Mouse (Mus musculus) bone marrow macrophage, adult 2 months (primary cell): ENCODE measurements around the gene Dpf3. TPM values are rescaled to one million over a fixed set of nuclear protein-coding genes. Genes with fewer than 3 reads are reported as not detected.

Experiments
- H3K27ac ChIP-seq: 2 replicates; pipeline ENCODE4 v1.5.1; 2012; ENCODE audit warnings: low read depth, low read length; ENCODE audit not compliant: insufficient read depth
- H3K4me1 ChIP-seq: 2 replicates; pipeline ENCODE4 v1.6.1; 2012; ENCODE audit warnings: low read length; ENCODE audit not compliant: control insufficient read depth, insufficient read depth
- H3K4me3 ChIP-seq: 2 replicates; pipeline ENCODE4 v1.5.1; 2012; ENCODE audit warnings: mild to moderate bottlenecking, low read length, moderate library complexity; ENCODE audit not compliant: insufficient read depth
- CTCF ChIP-seq: IDR thresholded peaks from 2 replicates; pipeline ENCODE4 v1.5.1; 2012; ENCODE audit warnings: low read depth, mild to moderate bottlenecking, low read length, moderate library complexity
- POLR2A ChIP-seq: IDR thresholded peaks from 2 replicates; pipeline ENCODE4 v1.6.1; 2012; ENCODE audit warnings: mild to moderate bottlenecking, low read depth, low read length, borderline replicate concordance
- polyA plus RNA-seq: library from polyadenylated mRNA; stranded (reverse); fragments of >200 nt; gene quantifications from 2 replicates; pipeline ENCODE4 v1.2.4, GENCODE M21; 2012; ENCODE audit not compliant: missing spikeins, insufficient read depth, insufficient read length

Gene Dpf3
- polyA plus RNA-seq, 1 experiment, result not detected

GRCm38 (mm10) chr12:83352640-83353039 is 134.9 kb downstream of the Dpf3 start:
- H3K4me3 ChIP-seq, result no peak overlapping the region
- H3K4me1 ChIP-seq, result no peaks in the 10 kb centered on the region
- H3K27ac ChIP-seq, result no peak overlapping the region
- no peak for TF ChIP-seq CTCF
- no peak for TF ChIP-seq POLR2A

- TF ChIP-seq POLR2A, result no peak
- no peak for TF ChIP-seq CTCF
- Histone ChIP-seq H3K4me3 (no peak overlapping the region), H3K27ac (no peak overlapping the region), H3K4me1 (no peaks in the 10 kb centered on the region)
Observed at GRCm38 (mm10) chr12:83349736-83350135, 137.8 kb downstream of the Dpf3 start.

GRCm38 (mm10) chr12:83348246-83348645 is 139.3 kb downstream of the Dpf3 start:
- no peaks in the 10 kb centered on the region for H3K4me1 ChIP-seq
- TF ChIP-seq CTCF, result no peak
- no peak overlapping the region for H3K4me3 ChIP-seq
- H3K27ac ChIP-seq, result no peak overlapping the region

GRCm38 (mm10) chr12:83342875-83343185 is 144.7 kb downstream of the Dpf3 start:
- Histone ChIP-seq H3K27ac (no peak overlapping the region), H3K4me3 (no peak overlapping the region), H3K4me1 (no peaks in the 10 kb centered on the region)
- no peak for TF ChIP-seq POLR2A
- no peak for TF ChIP-seq CTCF

- Histone ChIP-seq H3K4me1 (no peaks in the 10 kb centered on the region), H3K4me3 (no peak overlapping the region), H3K27ac (no peak overlapping the region)
- TF ChIP-seq CTCF (no peak), POLR2A (no peak)
Observed at GRCm38 (mm10) chr12:83342035-83342874, 145.3 kb downstream of the Dpf3 start.

GRCm38 (mm10) chr12:83340960-83341359 is 146.6 kb downstream of the Dpf3 start:
- Histone ChIP-seq H3K27ac (no peak overlapping the region), H3K4me1 (no peaks in the 10 kb centered on the region), H3K4me3 (no peak overlapping the region)
- TF ChIP-seq CTCF (no peak), POLR2A (no peak)

- H3K27ac ChIP-seq, result no peak overlapping the region
- H3K4me3 ChIP-seq, result no peak overlapping the region
- H3K4me1 ChIP-seq, result no peaks in the 10 kb centered on the region
- TF ChIP-seq POLR2A (no peak), CTCF (no peak)
Observed at GRCm38 (mm10) chr12:83338345-83338744, 149.2 kb downstream of the Dpf3 start.

- Histone ChIP-seq H3K4me3 (no peak overlapping the region), H3K4me1 (no peaks in the 10 kb centered on the region), H3K27ac (no peak overlapping the region)
- TF ChIP-seq CTCF (no peak), POLR2A (no peak)
Observed at GRCm38 (mm10) chr12:83337776-83338149, 149.8 kb downstream of the Dpf3 start.

GRCm38 (mm10) chr12:83337077-83337775 is 150.3 kb downstream of the Dpf3 start:
- Histone ChIP-seq H3K4me3 (no peak overlapping the region), H3K4me1 (no peaks in the 10 kb centered on the region), H3K27ac (no peak overlapping the region)
- TF ChIP-seq POLR2A (no peak), CTCF (no peak)

GRCm38 (mm10) chr12:83330056-83330455 is 157.5 kb downstream of the Dpf3 start:
- no peak overlapping the region for H3K4me3 ChIP-seq
- H3K4me1 ChIP-seq, result no peaks in the 10 kb centered on the region
- TF ChIP-seq POLR2A (no peak), CTCF (no peak)
- no peak overlapping the region for H3K27ac ChIP-seq
